Mouse (Mus musculus) CH12.LX (cell line): ENCODE results near the gene Qprt. TPM values are rescaled to one million over a fixed set of nuclear protein-coding genes. Genes with fewer than 3 reads are reported as not detected.
A peak's percentile ranks its signal among the peaks of the same experiment; 100 is the strongest.

Experiments used
- DNase-seq: peaks from one replicate; pipeline ENCODE4 v3.0.0-alpha.2; 2013; ENCODE audit errors: extremely low read depth
- H3K27ac ChIP-seq: 2 replicates; pipeline ENCODE4 v1.5.1; 2012; ENCODE audit warnings: low read depth, mild to moderate bottlenecking, control low read depth, moderate library complexity; ENCODE audit not compliant: insufficient read depth
- H3K27me3 ChIP-seq: replicated peaks from 2 replicates; pipeline ENCODE3; 2012; ENCODE audit warnings: inconsistent platforms
- H3K36me3 ChIP-seq, 2 experiments: replicated peaks in 1 of 2; 2 replicates each; pipeline versions ENCODE3 to v1.6.1; 2012; ENCODE audit warnings: inconsistent platforms in 1 of 2, low read length in 1 of 2, mild to moderate bottlenecking in 1 of 2, mixed read lengths in 1 of 2, moderate library complexity in 1 of 2; ENCODE audit not compliant: control insufficient read depth in 1 of 2, insufficient read depth in 1 of 2
- H3K4me1 ChIP-seq, 2 experiments: 2 replicates each; pipeline ENCODE4 v1.6.1; 2012; ENCODE audit warnings: inconsistent platforms in 1 of 2, moderate library complexity in 1 of 2; ENCODE audit not compliant: insufficient read depth in 2 of 2, control insufficient read depth in 1 of 2
- H3K4me2 ChIP-seq: 2 replicates; pipeline ENCODE4 v1.6.1; 2012; ENCODE audit warnings: low read depth, mild to moderate bottlenecking, control low read depth; ENCODE audit not compliant: poor library complexity, insufficient read depth, severe bottlenecking
- H3K4me3 ChIP-seq, 3 experiments: fragments of 150-350 bp in 1 of 3; sonication (generic) in 1 of 3; replicated peaks in 1 of 3; 2 replicates each; pipeline versions ENCODE3 to v1.5.1; 2011 to 2012; ENCODE audit warnings: low read depth in 2 of 3, low read length in 2 of 3, mild to moderate bottlenecking in 2 of 3, moderate library complexity in 2 of 3, control low read depth in 1 of 3, improper control_type of control experiment in 1 of 3, inconsistent platforms in 1 of 3, mixed read lengths in 1 of 3; ENCODE audit not compliant: poor library complexity in 1 of 3
- H3K79me2 ChIP-seq: replicated peaks from 2 replicates; pipeline ENCODE4 v1.6.1; 2012; ENCODE audit warnings: mild to moderate bottlenecking, moderate library complexity; ENCODE audit not compliant: control insufficient read depth, poor library complexity, insufficient read depth, severe bottlenecking; ENCODE audit errors: extremely low read depth
- H3K9ac ChIP-seq: 2 replicates; pipeline ENCODE4 v1.6.1; 2012; ENCODE audit warnings: low read depth, mild to moderate bottlenecking, control low read depth, moderate library complexity; ENCODE audit not compliant: insufficient read depth
- H3K9me3 ChIP-seq: replicated peaks from 2 replicates; pipeline ENCODE3; 2012; ENCODE audit warnings: low read length, inconsistent platforms, mixed read lengths
- BHLHE40 ChIP-seq: IDR thresholded peaks from 2 replicates; pipeline ENCODE4 v1.6.1; 2011; ENCODE audit warnings: mild to moderate bottlenecking, low read depth, low read length, improper control_type of control experiment
- CHD1 ChIP-seq: IDR thresholded peaks from 2 replicates; pipeline ENCODE4 v1.6.1; 2012; ENCODE audit warnings: low read depth, low read length, improper control_type of control experiment, inconsistent platforms
- CHD2 ChIP-seq: IDR thresholded peaks from 2 replicates; pipeline ENCODE4 v1.6.1; 2011; ENCODE audit warnings: low read length, improper control_type of control experiment
- CTCF ChIP-seq, 2 experiments: IDR thresholded peaks in 1 of 2; conservative IDR thresholded peaks in 1 of 2; 2 replicates each; pipeline ENCODE4 v1.5.1; 2011 to 2012; ENCODE audit warnings: low read depth in 2 of 2, low read length in 2 of 2, improper control_type of control experiment in 1 of 2, inconsistent platforms in 1 of 2, mild to moderate bottlenecking in 1 of 2, moderate library complexity in 1 of 2
- E2F4 ChIP-seq: IDR thresholded peaks from 2 replicates; pipeline ENCODE4 v1.6.1; 2011; ENCODE audit warnings: low read depth, low read length, improper control_type of control experiment; ENCODE audit not compliant: insufficient replicate concordance
- ELF1 ChIP-seq: IDR thresholded peaks from 2 replicates; pipeline ENCODE4 v1.6.1; 2014; ENCODE audit warnings: low read depth, mild to moderate bottlenecking, inconsistent platforms, low read length, improper control_type of control experiment
- EP300 ChIP-seq: IDR thresholded peaks from 2 replicates; pipeline ENCODE4 v1.6.1; 2011; ENCODE audit warnings: low read length, improper control_type of control experiment
- ETS1 ChIP-seq: conservative IDR thresholded peaks from 2 replicates; pipeline ENCODE4 v1.6.1; 2012; ENCODE audit warnings: low read depth, mild to moderate bottlenecking, inconsistent platforms, low read length, improper control_type of control experiment, moderate library complexity
- GABPA ChIP-seq: IDR thresholded peaks from 2 replicates; pipeline ENCODE4 v1.6.1; 2012; ENCODE audit warnings: low read depth, low read length, improper control_type of control experiment, inconsistent platforms; ENCODE audit not compliant: insufficient replicate concordance
- HCFC1 ChIP-seq: IDR thresholded peaks from 2 replicates; pipeline ENCODE4 v1.6.1; 2012; ENCODE audit warnings: low read depth, mild to moderate bottlenecking, inconsistent platforms, low read length, improper control_type of control experiment
- IRF4 ChIP-seq: IDR thresholded peaks from 2 replicates; pipeline ENCODE4 v1.6.1; 2014; ENCODE audit warnings: low read depth, mild to moderate bottlenecking, inconsistent platforms, low read length, improper control_type of control experiment
- JUN ChIP-seq: IDR thresholded peaks from 2 replicates; pipeline ENCODE4 v1.6.1; 2011; ENCODE audit warnings: low read depth, mild to moderate bottlenecking, low read length, improper control_type of control experiment, moderate library complexity; ENCODE audit not compliant: insufficient read depth
- JUND ChIP-seq: conservative IDR thresholded peaks from 2 replicates; pipeline ENCODE4 v1.6.1; 2011; ENCODE audit warnings: low read depth, low read length, improper control_type of control experiment
- KAT2A ChIP-seq: IDR thresholded peaks from 2 replicates; pipeline ENCODE4 v1.6.1; 2012; ENCODE audit warnings: low read length, improper control_type of control experiment, inconsistent platforms; ENCODE audit not compliant: insufficient replicate concordance
- MAFK ChIP-seq: IDR thresholded peaks from 2 replicates; pipeline ENCODE4 v1.6.1; 2011; ENCODE audit warnings: low read length, improper control_type of control experiment; ENCODE audit not compliant: insufficient replicate concordance
- MAX ChIP-seq: IDR thresholded peaks from 2 replicates; pipeline ENCODE4 v1.6.1; 2011; ENCODE audit warnings: low read length, improper control_type of control experiment
- MAZ ChIP-seq: IDR thresholded peaks from 2 replicates; pipeline ENCODE4 v1.6.1; 2012; ENCODE audit warnings: low read depth, mild to moderate bottlenecking, inconsistent platforms, low read length, improper control_type of control experiment, moderate library complexity
- MEF2A ChIP-seq: IDR thresholded peaks from 2 replicates; pipeline ENCODE4 v1.6.1; 2014; ENCODE audit warnings: low read depth, mild to moderate bottlenecking, inconsistent platforms, low read length, improper control_type of control experiment, borderline replicate concordance
- MXI1 ChIP-seq: IDR thresholded peaks from 2 replicates; pipeline ENCODE4 v1.6.1; 2011; ENCODE audit warnings: mild to moderate bottlenecking, low read depth, low read length, improper control_type of control experiment
- MYC ChIP-seq: IDR thresholded peaks from 2 replicates; pipeline ENCODE4 v1.6.1; 2011; ENCODE audit warnings: low read depth, mild to moderate bottlenecking, improper control_type of control experiment, low read length
- NELFE ChIP-seq: IDR thresholded peaks from 2 replicates; pipeline ENCODE4 v1.6.1; 2011; ENCODE audit warnings: low read depth, low read length, improper control_type of control experiment
- NRF1 ChIP-seq: IDR thresholded peaks from 2 replicates; pipeline ENCODE4 v1.6.1; 2014; ENCODE audit warnings: low read depth, mild to moderate bottlenecking, inconsistent platforms, low read length, improper control_type of control experiment, moderate library complexity
- PAX5 ChIP-seq: IDR thresholded peaks from 2 replicates; pipeline ENCODE4 v1.6.1; 2012; ENCODE audit warnings: low read length, inconsistent platforms, mixed read lengths
- POLR2A ChIP-seq: IDR thresholded peaks from 2 replicates; pipeline ENCODE4 v1.6.1; 2011; ENCODE audit warnings: low read depth, mild to moderate bottlenecking, improper control_type of control experiment, low read length
- POLR2AphosphoS2 ChIP-seq: IDR thresholded peaks from 2 replicates; pipeline ENCODE4 v1.6.1; 2011; ENCODE audit warnings: low read depth, low read length, improper control_type of control experiment
- RAD21 ChIP-seq: IDR thresholded peaks from 2 replicates; pipeline ENCODE4 v1.6.1; 2011; ENCODE audit warnings: low read depth, mild to moderate bottlenecking, low read length, improper control_type of control experiment, moderate library complexity
- RCOR1 ChIP-seq: conservative IDR thresholded peaks from 2 replicates; pipeline ENCODE4 v1.6.1; 2012; ENCODE audit warnings: low read depth, mild to moderate bottlenecking, inconsistent platforms, low read length, improper control_type of control experiment
- SIN3A ChIP-seq: IDR thresholded peaks from 2 replicates; pipeline ENCODE4 v1.6.1; 2012; ENCODE audit warnings: low read length, improper control_type of control experiment, inconsistent platforms
- SMC3 ChIP-seq: IDR thresholded peaks from 2 replicates; pipeline ENCODE4 v1.6.1; 2011; ENCODE audit warnings: low read depth, low read length, improper control_type of control experiment
- TBP ChIP-seq: conservative IDR thresholded peaks from 2 replicates; pipeline ENCODE4 v1.6.1; 2011; ENCODE audit warnings: low read depth, low read length, improper control_type of control experiment
- TCF12 ChIP-seq: IDR thresholded peaks from 2 replicates; pipeline ENCODE4 v1.6.1; 2014; ENCODE audit warnings: low read depth, mild to moderate bottlenecking, inconsistent platforms, low read length, improper control_type of control experiment
- UBTF ChIP-seq: IDR thresholded peaks from 2 replicates; pipeline ENCODE4 v1.6.1; 2012; ENCODE audit warnings: low read depth, mild to moderate bottlenecking, inconsistent platforms, low read length, improper control_type of control experiment, moderate library complexity
- USF1 ChIP-seq: IDR thresholded peaks from 2 replicates; pipeline ENCODE4 v1.6.1; 2014; ENCODE audit warnings: low read depth, mild to moderate bottlenecking, inconsistent platforms, low read length, improper control_type of control experiment
- USF2 ChIP-seq: conservative IDR thresholded peaks from 2 replicates; pipeline ENCODE4 v1.6.1; 2011; ENCODE audit warnings: low read depth, low read length, improper control_type of control experiment
- ZC3H11A ChIP-seq: IDR thresholded peaks from 2 replicates; pipeline ENCODE4 v1.6.1; 2012; ENCODE audit warnings: low read depth, mild to moderate bottlenecking, inconsistent platforms, low read length, improper control_type of control experiment
- ZKSCAN1 ChIP-seq: IDR thresholded peaks from 2 replicates; pipeline ENCODE4 v1.6.1; 2012; ENCODE audit warnings: low read depth, inconsistent platforms, low read length, improper control_type of control experiment, borderline replicate concordance
- ZMIZ1 ChIP-seq: IDR thresholded peaks from 2 replicates; pipeline ENCODE4 v1.6.1; 2012; ENCODE audit warnings: low read depth, mild to moderate bottlenecking, inconsistent platforms, low read length, improper control_type of control experiment
- ZNF384 ChIP-seq: IDR thresholded peaks from 2 replicates; pipeline ENCODE4 v1.6.1; 2012; ENCODE audit warnings: low read depth, low read length, improper control_type of control experiment, inconsistent platforms
- dilution Hi-C: fragments of 300-500 bp; cut with MboI; formaldehyde crosslinking; loops from 2 replicates; pipeline ENCODE4 v1.14.3; 2020; ENCODE audit warnings: low sequenced_read_pairs; ENCODE audit not compliant: extremely low pct_unique_long_range_greater_than_20kb, extremely low pct_ligation_motif_present
- in situ Hi-C: fragments of 300-500 bp; cut with MboI; formaldehyde crosslinking; loops from 3 replicates; pipeline ENCODE4 v1.14.3; 2019; ENCODE audit warnings: low sequenced_read_pairs, low pct_ligation_motif_present, low pct_unique_long_range_greater_than_20kb, mixed read lengths
- polyA plus RNA-seq: library from polyadenylated mRNA; unstranded; fragments of >175 nt; gene quantifications from 2 replicates; pipeline ENCODE4 v1.2.1, GENCODE M21; 2012; ENCODE audit warnings: low read depth; ENCODE audit not compliant: insufficient read length
- total RNA-seq, 2 experiments: library from RNA; depleted of rRNA; stranded (reverse); fragments of 300-350 nt in 1 of 2; fragments of >200 nt in 1 of 2; gene quantifications; 2 replicates each; pipeline ENCODE4 v1.2.3; 2012 to 2014

The Qprt gene
- total and polyA plus RNA-seq, 3 experiments, result 0.14 to 0.30 TPM; not detected in 1

- H3K9me3 ChIP-seq, result no peaks in the 10 kb centered on the region
- H3K27ac ChIP-seq, result peak overlapping the region; percentile 77
- H3K4me1 ChIP-seq, result peaks cover 41 to 82% of the 10 kb centered on the region in 2 experiments
- no peaks in the 10 kb centered on the region for H3K27me3 ChIP-seq
- peak; percentile 81 for DNase-seq
- peak overlapping the region in 1 of 3 experiments; percentile 11 for H3K4me3 ChIP-seq
- dilution Hi-C loops, result no loop called here
- in situ Hi-C loops, result loop anchor here (10.0 kb wide), 1 partner anchor 469 kb away; the partner anchor contains the start of gene Sgf29
- H3K79me2 ChIP-seq, result no peaks in the 10 kb centered on the region
- H3K4me2 ChIP-seq, result peak overlapping the region; percentile 60
- H3K36me3 ChIP-seq, result no peaks in the 10 kb centered on the region
- H3K9ac ChIP-seq, result 0 out of 2 replicates have a peak overlapping the region, but pooled peaks have one; percentile 0
- TF ChIP-seq ZMIZ1 (peak; percentile 34; the same call in 1 of the 2 replicates), RCOR1 (no peak), CHD2 (no peak), TBP (peak; percentile 52; the same call in 1 of the 2 replicates), MAZ (0 out of 2 replicates have a peak, but pooled peaks have one; percentile 12), MEF2A (0 out of 2 replicates have a peak, but pooled peaks have one; percentile 25), ZC3H11A (no peak), MYC (peak; percentile 39; the same call in 1 of the 2 replicates), ZKSCAN1 (no peak), UBTF (no peak), CTCF (conservative IDR thresholded peaks at IDR 0.05 in 1 of 2, IDR thresholded peaks at IDR 0.05 in 1 of 2; ENCODE audit: low read depth in 2 of 2, low read length in 2 of 2) (no peak), PAX5 (no peak), KAT2A (no peak), POLR2AphosphoS2 (no peak), NRF1 (peak; percentile 55), ZNF384 (no peak), JUN (no peak), JUND (no peak), NELFE (peak; percentile 18; the same call in 1 of the 2 replicates), IRF4 (no peak; the same call in 1 of the 2 replicates), MAX (no peak), SIN3A (no peak; the same call in 1 of the 2 replicates), HCFC1 (no peak), BHLHE40 (peak; percentile 79), EP300 (no peak), MXI1 (peak; percentile 56; the same call in 1 of the 2 replicates), CHD1 (no peak), RAD21 (no peak), USF2 (no peak), SMC3 (no peak), TCF12 (peak; percentile 46; the same call in 1 of the 2 replicates), ETS1 (peak; percentile 64), GABPA (no peak), POLR2A (peak; percentile 54), USF1 (no peak), MAFK (no peak), E2F4 (no peak), ELF1 (peak; percentile 38; the same call in 1 of the 2 replicates)
Measured at GRCm38 (mm10) chr7:127113614-127114259, 8.3 kb downstream of the Qprt start.
